Mouse (Mus musculus) embryo, embryonic 11 days (tissue): Measurements from ENCODE around the gene Chmp2b.

ENCODE experiments used
- DNase-seq: peaks from one replicate; pipeline ENCODE4 v3.0.0-alpha.2; 2015

Gene Chmp2b

DNA sequence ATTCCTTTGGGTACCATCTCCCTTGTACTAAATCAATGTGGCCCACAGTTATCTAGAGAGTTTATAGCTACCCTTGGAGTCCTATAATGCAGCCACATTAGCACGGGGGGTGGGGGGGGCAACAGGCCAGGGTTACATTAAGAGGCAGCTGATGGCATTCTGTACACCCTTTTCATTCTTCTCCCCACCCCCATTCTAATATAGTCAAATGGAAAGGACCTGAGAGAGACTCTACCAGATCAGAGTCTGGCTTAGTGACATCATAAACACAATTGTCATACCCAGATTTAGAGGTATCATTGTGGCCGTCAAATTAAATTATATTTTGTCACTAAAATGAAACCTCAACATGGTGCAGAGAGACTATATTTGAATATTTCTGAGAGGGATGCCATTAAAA is 36.5 kb downstream of the Chmp2b start:
- DNase-seq, result no peak

DNA sequence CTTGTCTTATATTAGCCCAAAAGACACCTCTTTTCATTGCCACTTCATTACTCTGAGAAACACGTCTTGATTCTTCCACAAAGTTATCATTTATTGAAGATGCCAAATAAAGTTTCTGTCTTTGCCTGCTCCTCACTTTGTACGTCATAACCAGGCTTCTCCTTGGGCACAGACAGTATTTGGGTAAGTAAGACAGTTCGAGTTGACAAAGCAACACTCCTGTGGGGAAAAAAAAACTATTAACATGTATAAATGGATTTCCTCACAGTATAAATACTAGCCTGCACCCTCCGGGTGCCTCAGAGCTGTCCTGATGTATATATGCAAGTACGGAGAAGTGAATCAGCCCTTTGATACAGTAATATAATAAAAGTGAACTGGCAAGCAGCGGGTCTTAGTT is 42.3 kb downstream of the Chmp2b start, which contains the start of gene Pou1f1:
Gene Pou1f1, plus strand, starts transcription at position 301 of the 400 bp plus-strand sequence.
- DNase-seq, result no peak

DNA sequence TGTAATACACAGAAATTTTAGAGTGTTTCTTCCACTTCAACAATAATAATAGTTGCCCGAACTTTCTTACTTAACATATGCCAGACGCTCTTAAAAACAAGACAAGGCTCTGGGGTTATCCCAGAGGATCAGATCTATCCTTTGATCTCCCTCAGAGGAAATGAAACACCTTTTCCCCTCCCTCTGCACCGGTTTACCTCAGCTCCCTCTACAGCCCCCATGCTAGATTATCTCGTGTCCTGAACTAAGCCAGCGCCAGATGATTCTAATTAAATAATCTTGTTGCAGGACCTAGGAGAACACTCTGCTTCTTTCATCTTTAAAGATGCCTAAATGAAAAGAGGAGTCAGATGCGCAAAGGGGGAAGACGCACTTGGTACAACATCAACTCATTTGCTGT is 48.3 kb downstream of the Chmp2b start:
- peak; percentile 18 for DNase-seq

DNA sequence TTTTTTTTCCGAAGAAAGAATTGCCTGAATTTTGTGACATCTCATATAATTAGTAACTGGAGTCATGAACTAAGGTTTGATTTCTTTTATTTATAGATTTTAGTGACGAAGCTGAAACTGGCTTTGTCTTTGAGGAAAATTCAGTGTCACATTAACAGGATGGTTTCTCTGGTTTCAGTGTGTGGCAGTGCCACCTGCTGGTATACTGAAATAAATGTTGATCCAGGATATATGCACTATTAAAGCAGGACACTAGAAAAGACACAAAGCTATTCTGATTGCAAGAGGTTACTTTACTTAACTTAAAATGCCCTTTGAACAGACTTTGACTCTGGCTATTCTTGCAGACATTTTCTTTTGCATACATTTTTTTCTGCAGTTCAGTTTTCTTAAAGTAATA is 65.5 kb downstream of the Chmp2b start:
- peak; percentile 67 for DNase-seq

DNA sequence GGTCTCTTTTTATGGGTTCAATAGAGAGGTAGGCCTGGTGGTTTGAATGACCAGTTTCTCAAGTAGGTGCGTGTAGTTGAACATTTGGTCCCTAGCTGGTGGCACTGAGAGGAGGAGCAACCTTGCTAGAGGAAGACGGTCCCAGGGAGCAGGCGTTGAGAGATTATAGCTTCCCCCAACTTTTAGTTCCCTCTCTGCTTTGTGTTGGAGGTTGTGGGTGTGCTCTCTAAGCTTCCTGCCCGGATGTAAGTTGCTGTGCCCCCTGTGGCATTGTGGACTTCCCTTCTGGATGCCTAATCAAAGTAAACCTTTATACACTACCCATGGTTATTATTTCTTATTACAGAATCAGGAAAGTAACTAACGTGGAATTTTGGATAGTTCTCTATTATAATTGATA is 66.5 kb downstream of the Chmp2b start:
- no peak for DNase-seq
